Mouse (Mus musculus) limb, embryonic 11.5 days (tissue): ENCODE measurements around the gene Ndufb2. TPM values are rescaled to one million over a fixed set of nuclear protein-coding genes. Genes with fewer than 3 reads are reported as not detected.

Experiments
- polyA plus RNA-seq: library from polyadenylated mRNA; unstranded; fragments of >200 nt; fragmentation: Nextera tagmentation; extraction: Ambion mirVana; gene quantifications from 2 replicates; pipeline ENCODE4 v1.2.1, GENCODE M21; 2014

Ndufb2 gene
- polyA plus RNA-seq, 1 experiment from 2014 or later, result 280 TPM

Other genes with a start within 250 kb of the Ndufb2 start
- 50.7 and 50.8 TPM in 2 replicates for gene Slc37a3, start 214.9 kb upstream of the Ndufb2 start, polyA plus RNA-seq
- 0.45 and 0.67 TPM in 2 replicates for gene Rab19, start 211.4 kb upstream of the Ndufb2 start, polyA plus RNA-seq
- 35.9 and 36.8 TPM in 2 replicates for gene Mkrn1, start 172.1 kb upstream of the Ndufb2 start, polyA plus RNA-seq
- 37.1 and 37.5 TPM in 2 replicates for gene Dennd2a, start 34.7 kb upstream of the Ndufb2 start, polyA plus RNA-seq
- 24.1 and 27.3 TPM in 2 replicates for gene Adck2, start 18.7 kb upstream of the Ndufb2 start, polyA plus RNA-seq
- 1.0 and 1.1 TPM in 2 replicates for gene Gm42420, start 6.8 kb upstream of the Ndufb2 start, polyA plus RNA-seq
- gene Braf, start 132.9 kb downstream of the Ndufb2 start, polyA plus RNA-seq, result 17.2 and 19.5 TPM in 2 replicates
- 202 and 208 TPM in 2 replicates for gene Mrps33, start 218.4 kb downstream of the Ndufb2 start, polyA plus RNA-seq